Mouse (Mus musculus) right cerebral cortex, postnatal 36 days (tissue): ENCODE measurements at regions not wholly inside any gene's neighbourhood (a gene's known extent, or its start where the extent isn't known, plus 50 kb on each side); places are given as distances from the start of the nearest gene placed in this dataset.
A peak's percentile ranks its signal among the peaks of the same experiment; 100 is the strongest.

Experiments
- DNase-seq, 2 experiments: peaks; one replicate each; pipeline ENCODE4 v3.0.0; 2022; ENCODE audit warnings: low spot score in 2 of 2, mixed read lengths in 1 of 2

- DNase-seq = no peak
Measured at GRCm38 (mm10) chr14:102629601-102630000, 352.8 kb downstream of the Kctd12 start.

- DNase-seq = no peak
Measured at GRCm38 (mm10) chr14:102621546-102621945, 360.9 kb downstream of the Kctd12 start.

- DNase-seq = no peak
Measured at GRCm38 (mm10) chr14:102619056-102619455, 363.4 kb downstream of the Kctd12 start.

- DNase-seq = no peak
Measured at GRCm38 (mm10) chr14:102615588-102616309, 366.7 kb downstream of the Kctd12 start.

- no peak for DNase-seq
Measured at GRCm38 (mm10) chr14:102606055-102606454, 376.4 kb downstream of the Kctd12 start.

- DNase-seq = no peak
Measured at GRCm38 (mm10) chr14:102594850-102595249, 387.6 kb downstream of the Kctd12 start.

- DNase-seq = no peak
Measured at GRCm38 (mm10) chr14:102553781-102554180, 428.7 kb downstream of the Kctd12 start.

- DNase-seq = no peak
Measured at GRCm38 (mm10) chr14:102552598-102552997, 429.8 kb downstream of the Kctd12 start.

- no peak for DNase-seq
Measured at GRCm38 (mm10) chr14:102524894-102525577, 457.4 kb downstream of the Kctd12 start.

- DNase-seq = no peak
Measured at GRCm38 (mm10) chr14:102516765-102517164, 465.7 kb downstream of the Kctd12 start.

- no peak for DNase-seq
Measured at GRCm38 (mm10) chr14:102514527-102514926, 467.9 kb downstream of the Kctd12 start.

GRCm38 (mm10) chr14:102512651-102513050 is 469.8 kb downstream of the Kctd12 start:
- DNase-seq = no peak

- no peak for DNase-seq
Measured at GRCm38 (mm10) chr14:102511691-102512383, 470.6 kb downstream of the Kctd12 start.

- peak; percentile 9 for DNase-seq
Measured at GRCm38 (mm10) chr14:102510387-102510786, 472.1 kb downstream of the Kctd12 start.

GRCm38 (mm10) chr14:102505696-102506321 is 476.6 kb downstream of the Kctd12 start:
- DNase-seq = no peak

- DNase-seq = no peak
Measured at GRCm38 (mm10) chr14:102497179-102497578, 485.3 kb downstream of the Kctd12 start.

GRCm38 (mm10) chr14:102492376-102492775 is 490.1 kb downstream of the Kctd12 start:
- DNase-seq = no peak

GRCm38 (mm10) chr14:102491205-102491604 is 491.2 kb downstream of the Kctd12 start:
- no peak for DNase-seq

- DNase-seq = no peak
Measured at GRCm38 (mm10) chr14:102477162-102477561, 505.3 kb downstream of the Kctd12 start.

- no peak for DNase-seq
Measured at GRCm38 (mm10) chr14:102469326-102469725, 513.1 kb downstream of the Kctd12 start.

- DNase-seq = no peak
Measured at GRCm38 (mm10) chr14:102461001-102461400, 521.4 kb downstream of the Kctd12 start.

GRCm38 (mm10) chr14:102439738-102440137 is 542.7 kb downstream of the Kctd12 start:
- no peak for DNase-seq
